Mouse (Mus musculus): ENCODE results near the gene Tspan12.

Gene Tspan12

GRCm38 (mm10) chr6:21767787-21768221, 84.5 kb downstream of the Tspan12 start:
- DNase-seq = no peak

- DNase-seq = no peak
Observed at GRCm38 (mm10) chr6:21747536-21747935, 104.8 kb downstream of the Tspan12 start.

- DNase-seq = no peak
Observed at GRCm38 (mm10) chr6:21744615-21745266, 107.6 kb downstream of the Tspan12 start.

GRCm38 (mm10) chr6:21740606-21741005, 111.7 kb downstream of the Tspan12 start:
- no peak for DNase-seq

GRCm38 (mm10) chr6:21722238-21722637, 130.1 kb downstream of the Tspan12 start:
- DNase-seq = no peak
